Mouse (Mus musculus): ENCODE data around the gene Cmtm8.

- no peak for TF ChIP-seq POLR2A (IDR thresholded peaks at IDR 0.05; ENCODE audit: control insufficient read depth, extremely low read depth, insufficient read depth, low read length, poor library complexity)
- TF ChIP-seq CTCF (IDR thresholded peaks at IDR 0.05; ENCODE audit: borderline replicate concordance, control insufficient read depth, extremely low read depth, insufficient read depth, low read length, poor library complexity) = no peak
Measured at GRCm38 (mm10) chr9:114774629-114775028, 69.3 kb downstream of the Cmtm8 start.

Measured in thymus, adult 2 months (tissue).